12 mouse cellular contexts compared by ENCODE assay signal in genomic region chr2:147182709-147183260, GRCm38 (mm10). TPM values are rescaled to one million over a fixed set of nuclear protein-coding genes. Genes with fewer than 3 reads are reported as not detected.
DNase-seq lines count a peak whose midpoint lies in the region; ATAC-seq lines count a peak whose summit lies in the region.
"Had no signal": no experiment of that assay in that cellular context is flagged by ENCODE, and none has a peak within 500 bp of the region (broad histone marks: within the 10 kb centered on the region; RNA-seq: fewer than 3 reads in every experiment).

No protein-coding gene starts in this region.

- WGBS in hindbrain, embryonic 13.5 days: 4% methylated on average over 25 of the region's 25 CpGs
- WGBS in midbrain, embryonic 10.5 days: under 1% methylated on average over 25 of the region's 25 CpGs

- H3K9me3 ChIP-seq in hindbrain, embryonic 13.5 days: no peaks in the 10 kb centered on the region
- H3K9me3 ChIP-seq in midbrain, embryonic 10.5 days (replicated peaks): no peaks in the 10 kb centered on the region
- H3K9me3 ChIP-seq: limb, embryonic 12.5 days had no signal

- peak; percentile 83 for DNase-seq in heart, adult 11 months
- no peak for DNase-seq in heart, adult 8-10 months (ENCODE audit: low spot score)
- peak; percentile 46 for DNase-seq in R1 (ENCODE audit: low read depth, low spot score)
- no peak for DNase-seq in midbrain, embryonic 10.5 days (ENCODE audit: low spot score)
- DNase-seq in adrenal gland, adult 2 months: no peak
- no peak for DNase-seq in adrenal gland, adult (ENCODE audit: inconsistent age in 2 of 2, low spot score in 1 of 2)
- DNase-seq: B cell, adult 2 months; cerebellum, adult 8-10 months; heart, postnatal 4 days had no signal

- no peak overlapping the region for H3K27ac ChIP-seq in hindbrain, embryonic 13.5 days
- H3K27ac ChIP-seq in midbrain, embryonic 10.5 days (replicated peaks): peak overlapping the region; percentile 83
- H3K27ac ChIP-seq: limb, embryonic 12.5 days had no signal

- no peaks in the 10 kb centered on the region for H3K36me3 ChIP-seq in hindbrain, embryonic 13.5 days
- H3K36me3 ChIP-seq in midbrain, embryonic 10.5 days: no peaks in the 10 kb centered on the region
- H3K36me3 ChIP-seq: limb, embryonic 12.5 days had no signal

- H3K27me3 ChIP-seq in hindbrain, embryonic 13.5 days: peaks cover 95% of the 10 kb centered on the region
- peaks cover 100% of the 10 kb centered on the region for H3K27me3 ChIP-seq in midbrain, embryonic 10.5 days (ENCODE audit: low read depth, poor library complexity, severe bottlenecking)

- H3K4me1 ChIP-seq in hindbrain, embryonic 13.5 days (replicated peaks): peaks cover 32% of the 10 kb centered on the region
- H3K4me1 ChIP-seq in midbrain, embryonic 10.5 days: peaks cover 80% of the 10 kb centered on the region

- H3K4me2 ChIP-seq in hindbrain, embryonic 13.5 days: peak overlapping the region; percentile 9
- H3K4me2 ChIP-seq: limb, embryonic 12.5 days had no signal

- peak overlapping the region; percentile 15; the same call in 1 of the 2 replicates for H3K9ac ChIP-seq in hindbrain, embryonic 13.5 days
- H3K9ac ChIP-seq: limb, embryonic 12.5 days had no signal

- ATAC-seq in hindbrain, embryonic 13.5 days (ENCODE audit: low FRiP score): no peak
- no peak for ATAC-seq in activated CD4-positive, CD25-positive, alpha-beta regulatory T cell, adult 4 months

- peak overlapping the region; percentile 10; the same call in 1 of the 2 replicates for H3K4me3 ChIP-seq in hindbrain, embryonic 13.5 days
- peak overlapping the region; percentile 53 for H3K4me3 ChIP-seq in midbrain, embryonic 10.5 days
- H3K4me3 ChIP-seq: limb, embryonic 12.5 days had no signal

RNA-seq across cellular contexts. Expression of gene Nkx2-2, which starts 11.3 kb away (rescaled TPM):
- total RNA-seq in heart, adult 8-10 months (2022): not detected
- polyA plus RNA-seq in hindbrain, embryonic 13.5 days (2015; fragmentation: Nextera tagmentation; extraction: Ambion mirVana): 1.4 and 2.6 TPM in 2 replicates
- 9.2 and 11.2 TPM in 2 replicates for polyA plus RNA-seq in midbrain, embryonic 10.5 days (2016; fragmentation: Nextera tagmentation; extraction: Ambion mirVana)
- not detected for total RNA-seq in adrenal gland, adult 2 months (2021)
- not detected in 2 replicates for polyA plus RNA-seq in adrenal gland, adult 2 months (2012; rRNA removed)
- not detected for polyA plus RNA-seq in activated CD4-positive, CD25-positive, alpha-beta regulatory T cell, adult 4 months (2017; shearing (Covaris generic))
- total RNA-seq: heart, postnatal 4 days had no signal
- polyA plus RNA-seq: limb, embryonic 12.5 days had no signal

Comparison
In these comparisons a context has a peak if more than half of its experiments do, and no peak if none do; other contexts are left out.
1. DNase-seq: peak in heart, adult 11 months (single experiment) and R1 (single experiment); none in heart, adult 8-10 months (single experiment), midbrain, embryonic 10.5 days (single experiment), adrenal gland, adult 2 months (single experiment) and adrenal gland, adult (0 of 2).